Mouse (Mus musculus) stomach, embryonic 16.5 days (tissue): ENCODE results near the gene Arhgdib. TPM values are rescaled to one million over a fixed set of nuclear protein-coding genes. Genes with fewer than 3 reads are reported as not detected.

Experiments used
- ATAC-seq: fragments of 200-750 bp; cut with Nextera tagmentation; 2 replicates; pipeline ENCODE4 v1.8.0; 2017; ENCODE audit warnings: moderate number of reproducible peaks, moderate TSS enrichment; ENCODE audit not compliant: insufficient read depth, low FRiP score
- H3K27ac ChIP-seq: fragments of 300-500 bp; sonication (generic); 2 replicates; pipeline ENCODE4 v1.5.1; 2014; ENCODE audit warnings: low read length
- H3K27me3 ChIP-seq: fragments of 300-500 bp; sonication (generic); 2 replicates; pipeline ENCODE4 v1.6.1; 2014; ENCODE audit warnings: low read length, control low read depth, mixed read lengths; ENCODE audit not compliant: control insufficient read depth, insufficient read depth
- H3K36me3 ChIP-seq: fragments of 300-500 bp; sonication (generic); 2 replicates; pipeline ENCODE4 v1.6.1; 2014; ENCODE audit warnings: low read length; ENCODE audit not compliant: control insufficient read depth, insufficient read depth
- H3K4me1 ChIP-seq: fragments of 300-500 bp; sonication (generic); 2 replicates; pipeline ENCODE4 v1.6.1; 2014; ENCODE audit warnings: low read length, control low read depth, mixed read lengths; ENCODE audit not compliant: control insufficient read depth, insufficient read depth
- H3K4me2 ChIP-seq: fragments of 300-500 bp; sonication (generic); 2 replicates; pipeline ENCODE4 v1.6.1; 2014; ENCODE audit warnings: low read depth, low read length, mixed read lengths
- H3K4me3 ChIP-seq: fragments of 300-500 bp; sonication (generic); replicated peaks from 2 replicates; pipeline ENCODE4 v1.5.1; 2014; ENCODE audit warnings: mild to moderate bottlenecking, low read length
- H3K9ac ChIP-seq: fragments of 300-500 bp; sonication (generic); 2 replicates; pipeline ENCODE4 v1.6.1; 2014; ENCODE audit warnings: low read length
- H3K9me3 ChIP-seq: fragments of 300-500 bp; sonication (generic); replicated peaks from 2 replicates; pipeline ENCODE4 v1.6.1; 2016; ENCODE audit warnings: low read length, control low read depth; ENCODE audit not compliant: control insufficient read depth
- WGBS: fragments of 180-500 bp; shearing (Covaris S2); extraction: QIAGEN DNeasy Blood & Tissue Kit; methylation state at CpG from one replicate; pipeline ENCODE4 v1.1.7; 2014; 5-methylcytosine and 5-hydroxymethylcytosine counted together
- polyA plus RNA-seq: library from polyadenylated mRNA; unstranded; fragments of >200 nt; fragmentation: Nextera tagmentation; extraction: Ambion mirVana; gene quantifications from 2 replicates; pipeline ENCODE4 v1.2.1, GENCODE M21; 2015

The Arhgdib gene
- polyA plus RNA-seq, 1 experiment from 2014 or later, result 69.5 TPM

- Histone ChIP-seq H3K27me3 (no peaks in the 10 kb centered on the region), H3K27ac (no peak overlapping the region), H3K9ac (no peak overlapping the region), H3K36me3 (no peaks in the 10 kb centered on the region), H3K4me1 (no peaks in the 10 kb centered on the region), H3K4me3 (no peak overlapping the region), H3K4me2 (no peak overlapping the region), H3K9me3 (no peaks in the 10 kb centered on the region)
- ATAC-seq, result no peak
- 86% methylated on average over 3 of the region's 3 CpGs for WGBS
Observed at GRCm38 (mm10) chr6:136955240-136955639, 13.5 kb upstream of the Arhgdib start.

GRCm38 (mm10) chr6:136954715-136955114, 13.0 kb upstream of the Arhgdib start:
- no peaks in the 10 kb centered on the region for H3K36me3 ChIP-seq
- H3K9me3 ChIP-seq, result no peaks in the 10 kb centered on the region
- no peak overlapping the region for H3K4me2 ChIP-seq
- no peaks in the 10 kb centered on the region for H3K4me1 ChIP-seq
- no peak for ATAC-seq
- no peak overlapping the region for H3K4me3 ChIP-seq
- no peak overlapping the region for H3K27ac ChIP-seq
- no peaks in the 10 kb centered on the region for H3K27me3 ChIP-seq
- 83% methylated on average over 8 of the region's 8 CpGs for WGBS
- H3K9ac ChIP-seq, result no peak overlapping the region

- WGBS, result 78% methylated on average over 6 of the region's 6 CpGs
- H3K9me3 ChIP-seq, result no peaks in the 10 kb centered on the region
Observed at GRCm38 (mm10) chr6:136954192-136954591, 12.5 kb upstream of the Arhgdib start.

DNA sequence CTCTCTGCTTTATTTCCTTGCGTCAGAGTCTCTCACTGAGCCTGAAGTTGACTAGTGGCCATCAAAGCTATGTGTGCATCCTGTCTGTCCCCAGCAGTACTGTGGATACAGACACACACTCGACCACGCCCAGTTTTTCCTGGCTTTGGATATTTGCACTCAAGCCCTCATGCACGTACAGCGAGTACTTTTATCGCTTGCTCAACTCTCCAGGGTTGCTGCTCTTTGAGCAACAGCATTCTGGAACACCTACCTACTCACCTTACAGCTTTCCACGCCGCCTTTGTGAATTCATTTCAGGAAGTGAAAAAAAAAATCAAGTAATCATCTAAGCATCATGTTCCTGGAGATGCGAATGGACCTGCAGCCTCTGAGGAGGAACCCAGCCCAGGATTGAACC, 11.2 kb upstream of the Arhgdib start:
- no peaks in the 10 kb centered on the region for H3K9me3 ChIP-seq
- no peak for ATAC-seq
- no peak overlapping the region for H3K4me2 ChIP-seq
- no peak overlapping the region for H3K27ac ChIP-seq
- no peaks in the 10 kb centered on the region for H3K4me1 ChIP-seq
- WGBS, result 83% methylated on average over 9 of the region's 9 CpGs
- no peaks in the 10 kb centered on the region for H3K27me3 ChIP-seq
- H3K9ac ChIP-seq, result no peak overlapping the region
- H3K36me3 ChIP-seq, result no peaks in the 10 kb centered on the region
- H3K4me3 ChIP-seq, result no peak overlapping the region

More at GRCm38 (mm10) chr6:136954192-136954591, 12.5 kb upstream of the Arhgdib start:
- Histone ChIP-seq H3K4me3 (no peak overlapping the region), H3K4me2 (no peak overlapping the region), H3K4me1 (no peaks in the 10 kb centered on the region), H3K36me3 (no peaks in the 10 kb centered on the region), H3K27ac (no peak overlapping the region), H3K9ac (no peak overlapping the region), H3K27me3 (no peaks in the 10 kb centered on the region)
- ATAC-seq, result no peak

- H3K4me3 ChIP-seq, result no peak overlapping the region
- 93% methylated on average over 2 of the region's 2 CpGs for WGBS
- H3K4me2 ChIP-seq, result no peak overlapping the region
- H3K27me3 ChIP-seq, result no peaks in the 10 kb centered on the region
- H3K9ac ChIP-seq, result no peak overlapping the region
- H3K36me3 ChIP-seq, result no peaks in the 10 kb centered on the region
- H3K27ac ChIP-seq, result no peak overlapping the region
- no peaks in the 10 kb centered on the region for H3K4me1 ChIP-seq
- no peak for ATAC-seq
- no peaks in the 10 kb centered on the region for H3K9me3 ChIP-seq
Observed at GRCm38 (mm10) chr6:136950171-136950570, 8.5 kb upstream of the Arhgdib start.

- Histone ChIP-seq H3K4me3 (no peak overlapping the region), H3K27me3 (no peaks in the 10 kb centered on the region), H3K9me3 (no peaks in the 10 kb centered on the region), H3K9ac (no peak overlapping the region), H3K36me3 (no peaks in the 10 kb centered on the region), H3K27ac (no peak overlapping the region), H3K4me2 (no peak overlapping the region), H3K4me1 (0 out of 2 replicates have a peak, but pooled peaks cover 2% of the 10 kb centered on the region)
- no peak for ATAC-seq
- 72% methylated on average over 4 of the region's 4 CpGs for WGBS
Observed at GRCm38 (mm10) chr6:136947716-136948115, 6.0 kb upstream of the Arhgdib start.

DNA sequence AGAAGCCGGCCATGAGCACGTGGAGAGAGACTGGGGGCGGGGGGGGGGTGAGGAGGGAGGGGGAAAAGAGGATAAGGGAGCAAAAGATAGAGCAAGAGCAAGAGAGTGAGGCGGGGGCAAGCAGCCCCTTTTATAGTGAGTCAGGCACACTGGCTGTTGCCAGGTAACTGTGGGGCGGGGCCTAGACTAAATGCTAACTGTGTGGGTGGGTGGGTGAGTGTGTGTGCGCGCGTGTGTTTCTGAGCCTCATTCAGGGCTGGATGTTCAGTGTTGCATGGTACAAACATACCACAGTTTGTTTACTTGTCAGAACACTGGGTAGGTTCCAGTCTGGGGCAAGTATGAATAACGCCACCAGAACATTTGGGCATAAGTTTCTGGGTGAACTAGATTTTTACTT, 5.2 kb upstream of the Arhgdib start:
- H3K27me3 ChIP-seq, result no peaks in the 10 kb centered on the region
- no peaks in the 10 kb centered on the region for H3K9me3 ChIP-seq
- no peaks in the 10 kb centered on the region for H3K36me3 ChIP-seq
- H3K27ac ChIP-seq, result no peak overlapping the region
- ATAC-seq, result no peak
- 0 out of 2 replicates have a peak, but pooled peaks cover 2% of the 10 kb centered on the region for H3K4me1 ChIP-seq
- no peak overlapping the region for H3K4me2 ChIP-seq
- no peak overlapping the region for H3K9ac ChIP-seq
- 50% methylated on average over 9 of the region's 9 CpGs for WGBS
- no peak overlapping the region for H3K4me3 ChIP-seq

DNA sequence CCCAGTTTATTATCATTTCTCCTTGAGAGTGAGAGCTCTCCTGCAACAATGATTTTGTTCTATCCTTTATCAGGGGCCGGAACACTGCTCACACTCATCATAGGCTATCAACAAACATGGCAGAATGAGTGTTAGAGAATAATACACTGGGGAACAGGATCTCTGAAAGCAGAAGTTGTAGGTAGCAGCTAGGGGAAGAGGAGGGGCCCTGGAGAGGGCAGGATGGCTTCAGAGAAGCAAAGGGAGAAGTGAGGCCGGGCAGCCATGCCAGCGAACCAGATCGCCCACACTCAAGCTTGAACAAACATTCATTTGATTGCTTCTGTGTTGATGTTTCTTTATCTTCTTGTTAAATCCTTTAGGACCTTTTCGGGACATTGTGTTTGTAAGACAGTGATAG, 4.5 kb upstream of the Arhgdib start:
- no peaks in the 10 kb centered on the region for H3K9me3 ChIP-seq
- no peak overlapping the region for H3K4me2 ChIP-seq
- no peak overlapping the region for H3K4me3 ChIP-seq
- no peak overlapping the region for H3K27ac ChIP-seq
- WGBS, result 64% methylated on average over 5 of the region's 5 CpGs
- no peak overlapping the region for H3K9ac ChIP-seq
- H3K36me3 ChIP-seq, result no peaks in the 10 kb centered on the region
- peaks cover 9% of the 10 kb centered on the region for H3K4me1 ChIP-seq
- no peak for ATAC-seq
- no peaks in the 10 kb centered on the region for H3K27me3 ChIP-seq

GRCm38 (mm10) chr6:136944511-136944910, 2.8 kb upstream of the Arhgdib start:
- 56% methylated on average over 8 of the region's 8 CpGs for WGBS
- Histone ChIP-seq H3K4me1 (peaks cover 22% of the 10 kb centered on the region), H3K27me3 (no peaks in the 10 kb centered on the region), H3K4me2 (no peak overlapping the region), H3K9me3 (no peaks in the 10 kb centered on the region), H3K27ac (no peak overlapping the region), H3K36me3 (no peaks in the 10 kb centered on the region), H3K9ac (no peak overlapping the region), H3K4me3 (no peak overlapping the region)
- no peak for ATAC-seq

DNA sequence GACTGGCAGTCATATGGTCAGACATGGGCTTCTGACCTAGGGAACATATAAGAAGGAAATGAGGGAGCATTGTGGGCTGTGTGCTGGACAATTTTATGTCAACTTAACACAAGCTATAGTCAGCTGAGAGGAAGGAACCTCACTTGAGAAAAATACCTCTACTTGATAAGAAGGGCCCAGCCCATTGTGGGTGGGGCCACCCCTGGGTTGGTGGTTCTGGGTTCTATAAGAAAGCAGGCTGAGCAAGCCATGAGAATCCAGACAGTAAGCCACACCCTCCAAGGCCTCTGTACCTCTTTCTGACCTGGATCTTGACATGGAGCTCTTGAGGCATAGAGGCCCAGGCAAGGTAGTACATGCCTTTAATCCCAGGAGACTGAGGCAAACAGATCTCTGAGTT, 1.7 kb upstream of the Arhgdib start:
- peaks cover 22% of the 10 kb centered on the region for H3K4me1 ChIP-seq
- H3K27me3 ChIP-seq, result no peaks in the 10 kb centered on the region
- no peaks in the 10 kb centered on the region for H3K9me3 ChIP-seq
- ATAC-seq, result no peak
- no peak overlapping the region for H3K27ac ChIP-seq
- H3K36me3 ChIP-seq, result no peaks in the 10 kb centered on the region
- no peak overlapping the region for H3K9ac ChIP-seq
- H3K4me3 ChIP-seq, result no peak overlapping the region
- no peak overlapping the region for H3K4me2 ChIP-seq
